Mouse (Mus musculus): ENCODE data around the gene Atp6v0d1. TPM values are rescaled to one million over a fixed set of nuclear protein-coding genes. Genes with fewer than 3 reads are reported as not detected.
A peak's percentile ranks its signal among the peaks of the same experiment; 100 is the strongest.

The Atp6v0d1 gene
- total RNA-seq, 2 experiments from 2014 or later = 298 to 305 TPM

- DNase-seq (ENCODE audit: low spot score in 2 of 2) = no peak
Measured at GRCm38 (mm10) chr8:105509997-105510735, 55.7 kb downstream of the Atp6v0d1 start.

GRCm38 (mm10) chr8:105508758-105509157 lies 57.1 kb downstream of the Atp6v0d1 start:
- no peak for DNase-seq (ENCODE audit: low spot score in 2 of 2)

GRCm38 (mm10) chr8:105506977-105507376 lies 58.9 kb downstream of the Atp6v0d1 start:
- no peak for DNase-seq (ENCODE audit: low spot score in 2 of 2)

GRCm38 (mm10) chr8:105504617-105505016 lies 61.2 kb downstream of the Atp6v0d1 start:
- no peak for DNase-seq (ENCODE audit: low spot score in 2 of 2)

- no peak for DNase-seq (ENCODE audit: low spot score in 2 of 2)
Measured at GRCm38 (mm10) chr8:105499787-105500186, 66.1 kb downstream of the Atp6v0d1 start.

- DNase-seq (ENCODE audit: low spot score in 2 of 2) = peak; percentile 88 to 93
Measured at GRCm38 (mm10) chr8:105496439-105497180, 69.2 kb downstream of the Atp6v0d1 start, which contains the start of gene Zdhhc1. Gene Zdhhc1 (minus strand): TSS chr8:105496902.

GRCm38 (mm10) chr8:105495350-105496302 lies 70.2 kb downstream of the Atp6v0d1 start:
- no peak for DNase-seq (ENCODE audit: low spot score in 2 of 2)

- DNase-seq (ENCODE audit: low spot score in 2 of 2) = no peak
Measured at GRCm38 (mm10) chr8:105494566-105494965, 71.3 kb downstream of the Atp6v0d1 start.

- no peak for DNase-seq (ENCODE audit: low spot score in 2 of 2)
Measured at GRCm38 (mm10) chr8:105493495-105493894, 72.4 kb downstream of the Atp6v0d1 start.

GRCm38 (mm10) chr8:105489281-105489680 lies 76.6 kb downstream of the Atp6v0d1 start:
- no peak for DNase-seq (ENCODE audit: low spot score in 2 of 2)

- no peak for DNase-seq (ENCODE audit: low spot score in 2 of 2)
Measured at GRCm38 (mm10) chr8:105488082-105488481, 77.8 kb downstream of the Atp6v0d1 start.

- DNase-seq (ENCODE audit: low spot score in 2 of 2) = peak; percentile 56 to 68
Measured at GRCm38 (mm10) chr8:105484392-105484791, 81.5 kb downstream of the Atp6v0d1 start.

- DNase-seq (ENCODE audit: low spot score in 2 of 2) = no peak
Measured at GRCm38 (mm10) chr8:105484030-105484368, 81.8 kb downstream of the Atp6v0d1 start.

- peak; percentile 50 to 52 for DNase-seq (ENCODE audit: low spot score in 2 of 2)
Measured at GRCm38 (mm10) chr8:105483212-105484029, 82.4 kb downstream of the Atp6v0d1 start.

- DNase-seq (ENCODE audit: low spot score in 2 of 2) = no peak
Measured at GRCm38 (mm10) chr8:105482123-105482522, 83.7 kb downstream of the Atp6v0d1 start.

GRCm38 (mm10) chr8:105481453-105481852 lies 84.4 kb downstream of the Atp6v0d1 start:
- no peak for DNase-seq (ENCODE audit: low spot score in 2 of 2)

GRCm38 (mm10) chr8:105481013-105481412 lies 84.8 kb downstream of the Atp6v0d1 start:
- DNase-seq (ENCODE audit: low spot score in 2 of 2) = no peak

- DNase-seq (ENCODE audit: low spot score in 2 of 2) = no peak
Measured at GRCm38 (mm10) chr8:105477792-105478191, 88.1 kb downstream of the Atp6v0d1 start.

GRCm38 (mm10) chr8:105476628-105477413 lies 89.0 kb downstream of the Atp6v0d1 start:
- DNase-seq (ENCODE audit: low spot score in 2 of 2) = peak; percentile 55 to 70

- no peak for DNase-seq (ENCODE audit: low spot score in 2 of 2)
Measured at GRCm38 (mm10) chr8:105476161-105476560, 89.7 kb downstream of the Atp6v0d1 start.
